Mouse (Mus musculus) layer of hippocampus, adult 18-20 months (tissue): ENCODE results near the gene Ift88. TPM values are rescaled to one million over a fixed set of nuclear protein-coding genes. Genes with fewer than 3 reads are reported as not detected.

Experiments used
- DNase-seq, 2 experiments: peaks; one replicate each; pipeline ENCODE4 v3.0.0; 2022; ENCODE audit warnings: low spot score in 2 of 2
- total RNA-seq, 2 experiments: library from RNA; stranded (reverse); gene quantifications; 2 replicates each; pipeline ENCODE4 v1.2.3; 2021

Ift88 gene
- total RNA-seq, 2 experiments from 2014 or later, result 13.2 to 15.0 TPM

- no peak for DNase-seq
Measured at GRCm38 (mm10) chr14:57529786-57530515, 106.1 kb downstream of the Ift88 start.

GRCm38 (mm10) chr14:57532577-57532976 is 108.7 kb downstream of the Ift88 start:
- no peak for DNase-seq

GRCm38 (mm10) chr14:57533214-57533613 is 109.4 kb downstream of the Ift88 start:
- DNase-seq, result peak in 1 of 2 experiments; percentile 67

- no peak for DNase-seq
Measured at GRCm38 (mm10) chr14:57533841-57534240, 110.0 kb downstream of the Ift88 start.

GRCm38 (mm10) chr14:57534346-57534745 is 110.5 kb downstream of the Ift88 start:
- DNase-seq, result no peak

- no peak for DNase-seq
Measured at GRCm38 (mm10) chr14:57534961-57535360, 111.1 kb downstream of the Ift88 start.

GRCm38 (mm10) chr14:57535646-57536045 is 111.8 kb downstream of the Ift88 start:
- no peak for DNase-seq

- DNase-seq, result no peak
Measured at GRCm38 (mm10) chr14:57536820-57537219, 113.0 kb downstream of the Ift88 start.

GRCm38 (mm10) chr14:57537261-57538015 is 113.6 kb downstream of the Ift88 start:
- no peak for DNase-seq

- peak in 1 of 2 experiments; percentile 65 for DNase-seq
Measured at GRCm38 (mm10) chr14:57540683-57541082, 116.8 kb downstream of the Ift88 start.

GRCm38 (mm10) chr14:57542231-57542630 is 118.4 kb downstream of the Ift88 start:
- no peak for DNase-seq

- no peak for DNase-seq
Measured at GRCm38 (mm10) chr14:57543420-57544039, 119.7 kb downstream of the Ift88 start.

GRCm38 (mm10) chr14:57545526-57545925 is 121.7 kb downstream of the Ift88 start:
- DNase-seq, result no peak

- DNase-seq, result no peak
Measured at GRCm38 (mm10) chr14:57546131-57546530, 122.3 kb downstream of the Ift88 start.

GRCm38 (mm10) chr14:57546557-57547021 is 122.7 kb downstream of the Ift88 start:
- DNase-seq, result no peak

GRCm38 (mm10) chr14:57547062-57547461 is 123.2 kb downstream of the Ift88 start:
- DNase-seq, result no peak

- no peak for DNase-seq
Measured at GRCm38 (mm10) chr14:57552945-57553344, 129.1 kb downstream of the Ift88 start.

GRCm38 (mm10) chr14:57554434-57554833 is 130.6 kb downstream of the Ift88 start:
- no peak for DNase-seq

GRCm38 (mm10) chr14:57555471-57556070 is 131.7 kb downstream of the Ift88 start:
- no peak for DNase-seq

- DNase-seq, result no peak
Measured at GRCm38 (mm10) chr14:57556922-57557321, 133.1 kb downstream of the Ift88 start.

GRCm38 (mm10) chr14:57565626-57566025 is 141.8 kb downstream of the Ift88 start:
- DNase-seq, result no peak
